Mouse (Mus musculus): ENCODE measurements around the gene Arl3.

- TF ChIP-seq POLR2A (IDR thresholded peaks at IDR 0.05; ENCODE audit: control insufficient read depth, extremely low read depth, insufficient read depth, low read length, poor library complexity) (no peak), CTCF (IDR thresholded peaks at IDR 0.05; ENCODE audit: borderline replicate concordance, control insufficient read depth, extremely low read depth, insufficient read depth, low read length, poor library complexity) (no peak)
These were observed 35.6 kb downstream of the Arl3 start for GRCm38 (mm10) chr19:46537357-46537756.

All from thymus, adult 2 months (tissue).